Comparison of ENCODE assay signal across 10 mouse cellular contexts in the genomic region with DNA sequence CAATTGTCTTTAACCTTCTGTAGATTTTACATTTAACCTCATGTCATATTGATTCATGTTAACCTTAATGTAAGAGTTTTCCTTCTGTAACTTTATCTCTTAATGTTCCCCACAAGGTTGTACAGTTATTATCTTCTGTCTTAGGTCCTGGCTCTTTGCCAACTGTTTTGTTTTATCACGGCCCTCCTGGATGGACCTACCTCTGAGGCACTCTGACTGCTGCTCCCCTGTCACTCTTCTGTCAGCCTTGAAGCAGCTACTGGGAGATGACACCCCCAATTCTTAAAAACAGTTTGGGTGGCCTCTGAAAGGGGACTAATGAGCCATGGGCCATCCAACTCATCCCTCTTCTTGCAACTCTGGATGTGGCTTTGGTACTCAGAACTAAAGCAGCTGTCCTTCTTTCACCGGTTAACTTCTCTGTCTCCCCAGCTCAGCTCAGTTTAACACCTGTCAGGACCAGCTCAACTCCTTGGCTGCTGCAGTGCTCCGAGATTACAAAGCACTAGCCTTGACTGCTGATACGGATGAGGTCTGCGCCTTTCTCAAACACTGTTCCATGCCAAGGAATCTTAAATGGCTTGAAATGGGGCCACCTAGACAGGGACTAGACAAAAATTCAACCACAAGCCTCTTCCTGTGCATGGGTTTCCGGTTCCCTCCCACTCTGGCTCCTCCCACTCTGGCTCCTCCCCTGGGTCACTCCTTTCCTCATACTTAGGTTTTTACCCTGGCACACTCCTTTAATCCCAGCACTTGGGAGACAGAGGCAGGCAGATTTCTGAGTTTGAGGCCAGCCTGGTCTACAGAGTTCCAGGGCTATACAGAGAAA. TPM values are rescaled to one million over a fixed set of nuclear protein-coding genes. Genes with fewer than 3 reads are reported as not detected.
DNase-seq lines count a peak whose midpoint lies in the region; ATAC-seq and TF ChIP-seq lines count a peak whose summit lies in the region.
"Had no signal": no experiment of that assay in that cellular context is flagged by ENCODE, and none has a peak within 500 bp of the region (broad histone marks: within the 10 kb centered on the region; RNA-seq: fewer than 3 reads in every experiment).

No protein-coding gene starts in this region.

- intact Hi-C loops in heart, postnatal 14 days (cut with DNase I): no loop called here

- no peak overlapping the region for H3K27ac ChIP-seq in layer of hippocampus, adult 2 months
- H3K27ac ChIP-seq: embryonic facial prominence, embryonic 15.5 days had no signal

- peak; percentile 41 for DNase-seq in A20 (ENCODE audit: low read depth, low spot score)
- peak; percentile 30 for DNase-seq in ES-CJ7 (ENCODE audit: low read depth, low spot score)
- DNase-seq in naive thymus-derived CD4-positive, alpha-beta T cell, adult 2 months (ENCODE audit: low read depth): peak; percentile 89
- DNase-seq in urinary bladder, adult 18-20 months (ENCODE audit: low spot score in 2 of 2): no peak
- DNase-seq in layer of hippocampus, adult 2 months (ENCODE audit: low spot score in 2 of 2): no peak
- DNase-seq in cerebellum, postnatal 10 days: no peak
- no peak for DNase-seq in heart, postnatal 14 days
- DNase-seq: right cerebral cortex, postnatal 14 days had no signal

- no peak overlapping the region for H3K4me3 ChIP-seq in layer of hippocampus, adult 2 months
- H3K4me3 ChIP-seq: embryonic facial prominence, embryonic 15.5 days had no signal

- ATAC-seq in inflammation-experienced regulatory T-cells, adult 6 months: peak; percentile 100

- no peak for TF ChIP-seq CTCF in layer of hippocampus, adult 2 months (conservative IDR thresholded peaks at IDR 0.05)

RNA-seq across cellular contexts. Expression of gene Gng2, which starts 47.7 kb away (rescaled TPM):
- 100 to 1,000 TPM in 1 of 3 experiments, 10 to 100 TPM in 2; 56.4 to 107 (median 59.1) TPM for polyA plus RNA-seq in inflammation-experienced regulatory T-cells, adult 6 months (2017; shearing (Covaris generic))
- total RNA-seq in layer of hippocampus, adult 2 months (2021): 100 to 1,000 TPM; 285 to 305 TPM
- 10 to 100 TPM; 13.9 to 21.2 TPM for total RNA-seq in heart, postnatal 14 days (2021)

Comparison
In these comparisons a context has a peak if more than half of its experiments do, and no peak if none do; other contexts are left out.
1. DNase-seq: peak in A20 (single experiment), ES-CJ7 (single experiment) and naive thymus-derived CD4-positive, alpha-beta T cell, adult 2 months (single experiment); none in urinary bladder, adult 18-20 months (0 of 2), layer of hippocampus, adult 2 months (0 of 2), cerebellum, postnatal 10 days (0 of 2) and heart, postnatal 14 days (0 of 2).
2. RNA of gene Gng2, which starts 47.7 kb away (total RNA-seq): 285 to 305 TPM in layer of hippocampus, adult 2 months; 13.9 to 21.2 TPM in heart, postnatal 14 days; every median in the first group is over 10 times any median in the second.